Mouse (Mus musculus) 3T3-L1 (cell line): ENCODE measurements around the gene Cib2.

ENCODE experiments used
- DNase-seq: peaks from one replicate; pipeline ENCODE4 v3.0.0-alpha.2; 2015; ENCODE audit warnings: low read depth, low spot score

The Cib2 gene

GRCm38 (mm10) chr9:54499291-54499690 lies 60.7 kb downstream of the Cib2 start:
- DNase-seq, result no peak
